Mouse (Mus musculus) megakaryocyte progenitor cell, adult 5-6 weeks (primary cell): Measurements from ENCODE around the gene Thnsl1. TPM values are rescaled to one million over a fixed set of nuclear protein-coding genes. Genes with fewer than 3 reads are reported as not detected.
"Not testable (repeated sequence)": the region's sequence is repeated elsewhere in the genome, so short reads cannot be mapped to it uniquely, and the experiment has no call there.

Experiments
- ATAC-seq: replicated peaks from 2 replicates; pipeline ENCODE4 v1.8.0; 2016; ENCODE audit warnings: mild to moderate bottlenecking, moderate TSS enrichment, inconsistent platforms; ENCODE audit not compliant: poor library complexity
- total RNA-seq, 2 experiments: library from RNA; stranded (forward) in 1 of 2; stranded (reverse) in 1 of 2; fragments of 157-497, 149-512 nt in 1 of 2; fragments of 200-1000 nt in 1 of 2; gene quantifications; 2 replicates each; pipeline versions ENCODE4 v1.2.3 to v1.2.4; 2015 to 2017

The Thnsl1 gene
- total RNA-seq, 2 experiments from 2014 or later, result 4.5 to 5.8 TPM

- ATAC-seq, result peak; percentile 30; the same call in 1 of the 2 replicates
Observed at GRCm38 (mm10) chr2:21235844-21236386, 30.4 kb downstream of the Thnsl1 start.

- peak; percentile 59 for ATAC-seq
Observed at GRCm38 (mm10) chr2:21236846-21237245, 31.3 kb downstream of the Thnsl1 start.

GRCm38 (mm10) chr2:21244104-21244503 lies 38.6 kb downstream of the Thnsl1 start:
- not testable (repeated sequence) for ATAC-seq

- ATAC-seq, result no peak
Observed at GRCm38 (mm10) chr2:21244986-21245385, 39.5 kb downstream of the Thnsl1 start.

GRCm38 (mm10) chr2:21245477-21246102 lies 40.1 kb downstream of the Thnsl1 start:
- ATAC-seq, result no peak

- peak; percentile 57; the same call in 1 of the 2 replicates for ATAC-seq
Observed at GRCm38 (mm10) chr2:21253644-21254043, 48.1 kb downstream of the Thnsl1 start.

GRCm38 (mm10) chr2:21254308-21254707 lies 48.8 kb downstream of the Thnsl1 start:
- ATAC-seq, result peak; percentile 70

- ATAC-seq, result no peak
Observed at GRCm38 (mm10) chr2:21258281-21258680, 52.8 kb downstream of the Thnsl1 start.

GRCm38 (mm10) chr2:21259081-21259480 lies 53.6 kb downstream of the Thnsl1 start:
- ATAC-seq, result no peak

GRCm38 (mm10) chr2:21260060-21260459 lies 54.5 kb downstream of the Thnsl1 start:
- ATAC-seq, result no peak

GRCm38 (mm10) chr2:21261370-21262006 lies 56.0 kb downstream of the Thnsl1 start:
- peak; percentile 99 for ATAC-seq

- no peak for ATAC-seq
Observed at GRCm38 (mm10) chr2:21264031-21264430, 58.5 kb downstream of the Thnsl1 start.

Other genes starting within 250 kb of the Thnsl1 start
- gene Arhgap21, start 236.8 kb upstream of the Thnsl1 start, total RNA-seq (2015), result 34.4 and 37.6 TPM in 2 replicates
- 15.3 and 28.7 TPM in 2 replicates for gene Arhgap21, start 236.8 kb upstream of the Thnsl1 start, total RNA-seq (2017)
- gene Enkur, start 359 bp upstream of the Thnsl1 start, total RNA-seq (2015), result 2.3 and 2.8 TPM in 2 replicates
- gene Enkur, start 359 bp upstream of the Thnsl1 start, total RNA-seq (2017), result 3.1 and 4.0 TPM in 2 replicates
- gene Gpr158, start 161.8 kb downstream of the Thnsl1 start, total RNA-seq (2015), result not detected in 2 replicates
- gene Gpr158, start 161.8 kb downstream of the Thnsl1 start, total RNA-seq (2017), result not detected in 2 replicates